Mouse (Mus musculus) spleen, postnatal 14 days (tissue): Measurements from ENCODE around the gene Wwc1.

Experiments
- DNase-seq, 2 experiments: peaks; one replicate each; pipeline ENCODE4 v3.0.0; 2021 to 2022; ENCODE audit warnings: low spot score in 2 of 2

Gene Wwc1

DNA sequence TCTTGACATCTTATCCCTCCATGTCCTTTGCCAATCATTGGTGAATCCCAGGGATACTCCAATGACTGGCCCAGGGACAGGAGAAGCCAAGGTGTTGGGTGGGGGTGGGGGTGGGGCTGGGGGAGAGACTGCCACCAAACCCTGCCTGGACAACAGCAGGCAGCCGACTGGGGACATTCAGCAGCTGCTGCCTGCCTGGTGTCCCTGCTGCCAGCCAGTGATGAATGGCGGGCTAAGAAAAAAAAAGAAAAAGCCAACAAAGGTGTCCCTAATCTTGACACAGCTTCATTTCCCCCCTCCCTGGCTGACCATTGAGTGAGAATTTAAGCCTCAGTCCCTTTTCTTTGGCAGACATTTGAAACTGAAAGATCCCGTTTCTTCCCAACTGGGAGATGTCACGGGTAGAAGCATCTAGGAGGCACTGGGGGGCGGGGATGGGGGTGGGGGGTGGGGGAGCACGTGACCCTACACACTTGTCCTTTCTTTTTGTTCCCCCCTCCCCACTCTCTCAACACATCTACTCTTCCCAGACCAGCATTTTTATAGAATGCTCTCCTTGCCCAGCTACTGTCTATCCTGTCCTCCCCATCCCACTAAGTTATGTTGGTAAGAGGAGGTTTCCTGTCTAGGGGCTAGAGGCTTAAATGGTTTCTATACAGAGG, 7.9 kb downstream of the Wwc1 start:
- no peak for DNase-seq

DNA sequence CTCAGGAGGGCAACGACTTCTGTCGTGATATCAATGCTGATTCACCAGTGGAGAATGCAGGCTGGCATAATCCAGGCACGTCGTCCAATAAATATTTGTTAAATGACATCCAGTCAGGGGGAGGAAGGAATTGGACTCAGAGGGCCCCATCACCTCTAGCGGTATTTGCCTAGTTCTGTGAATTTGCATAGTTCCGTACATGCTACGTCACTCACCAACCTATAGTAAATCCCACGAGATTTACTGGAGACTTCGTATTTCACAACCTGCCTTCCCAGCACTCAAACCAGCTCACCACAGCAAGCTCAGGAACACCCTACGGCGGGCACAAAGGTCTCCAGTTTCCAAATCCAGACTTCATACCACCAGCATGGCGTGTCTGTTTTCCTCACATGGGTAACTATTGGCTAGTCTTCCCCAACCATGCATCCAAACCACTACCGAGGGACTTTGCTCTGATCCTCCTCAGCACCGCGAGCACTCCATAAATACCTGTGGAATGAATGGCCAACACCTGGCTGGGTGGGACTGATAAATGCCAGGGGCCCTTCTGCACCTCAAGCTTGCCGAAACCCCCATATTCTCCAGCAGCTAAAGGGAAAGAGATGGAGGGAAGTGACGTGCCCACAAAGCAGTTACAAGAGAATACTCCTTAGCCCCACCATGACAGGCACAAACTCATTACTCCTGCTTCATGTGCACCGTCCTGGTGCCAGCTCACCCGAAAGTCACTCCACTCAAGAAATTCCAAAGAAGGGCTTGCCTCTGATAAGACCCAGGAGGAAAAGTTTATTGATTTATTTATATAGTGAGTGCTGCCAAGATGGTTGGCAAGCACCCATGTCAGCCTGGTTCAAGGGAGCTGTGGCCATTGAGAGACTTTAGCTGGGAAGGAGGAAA, 9.3 kb downstream of the Wwc1 start:
- no peak for DNase-seq

GRCm38 (mm10) chr11:35968291-35968690, 12.0 kb downstream of the Wwc1 start:
- no peak for DNase-seq

GRCm38 (mm10) chr11:35963981-35964549, 16.3 kb downstream of the Wwc1 start:
- no peak for DNase-seq

DNA sequence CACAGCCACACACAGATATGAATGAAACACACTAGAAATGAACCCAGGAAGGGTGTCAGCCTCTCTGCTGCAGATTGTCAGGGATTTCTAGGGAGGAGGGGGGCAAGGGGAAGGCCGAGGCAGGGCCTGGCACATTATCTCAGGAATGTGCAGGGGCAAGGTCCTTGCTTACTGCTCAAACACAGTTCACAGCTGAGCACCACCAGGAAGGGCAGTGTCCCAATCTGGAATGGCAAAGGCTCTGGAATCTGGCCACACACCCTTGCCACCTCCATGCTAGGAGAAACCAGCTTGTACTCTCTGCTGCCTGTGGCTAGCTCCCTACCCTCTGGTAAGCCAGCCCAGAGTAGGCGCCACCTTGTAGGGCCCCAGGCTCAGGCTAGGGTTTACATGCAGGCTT, 16.8 kb downstream of the Wwc1 start:
- DNase-seq: no peak

DNA sequence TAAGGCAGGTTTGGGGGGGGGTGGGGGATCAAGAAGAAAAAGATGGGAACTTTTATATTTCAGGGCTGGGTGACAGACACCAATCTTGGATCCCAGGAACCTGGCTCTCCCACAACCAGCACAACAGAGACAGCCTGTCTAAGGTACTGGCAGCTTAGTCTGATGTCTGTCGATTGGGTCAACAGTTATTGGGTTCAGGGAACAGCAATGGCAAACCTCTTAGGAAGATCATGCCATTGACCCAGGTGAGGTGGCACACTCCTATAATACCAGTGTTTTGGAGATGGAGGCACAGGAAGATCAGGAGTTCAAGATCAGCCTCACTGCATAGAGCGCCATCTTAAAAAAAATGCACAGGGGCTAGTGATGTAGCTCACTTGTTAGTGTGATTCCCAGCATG, 17.9 kb downstream of the Wwc1 start:
- DNase-seq: no peak

GRCm38 (mm10) chr11:35959270-35959669, 21.1 kb downstream of the Wwc1 start:
- DNase-seq: no peak

DNA sequence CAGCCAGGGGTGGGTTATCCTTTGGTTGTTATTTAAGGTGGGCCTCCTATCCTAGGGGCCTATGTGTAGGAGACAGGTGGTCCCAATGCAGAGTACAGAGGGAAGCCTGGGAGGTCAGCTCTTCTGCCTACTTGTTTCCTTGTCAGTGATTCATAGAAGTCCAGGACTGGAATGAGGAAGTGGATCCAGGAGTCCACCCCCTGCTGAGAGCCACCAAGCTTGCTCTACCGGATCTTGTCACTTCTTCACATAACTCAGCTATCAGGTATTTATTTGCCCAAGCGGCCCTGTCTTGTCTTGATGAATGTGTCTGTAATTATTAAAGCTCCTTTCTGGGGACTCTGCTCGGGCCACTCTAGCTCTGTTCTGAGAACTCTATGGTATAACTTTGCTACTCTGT, 24.8 kb downstream of the Wwc1 start:
- DNase-seq: no peak

- DNase-seq: no peak
Observed at GRCm38 (mm10) chr11:35953179-35953578, 27.1 kb downstream of the Wwc1 start.

DNA sequence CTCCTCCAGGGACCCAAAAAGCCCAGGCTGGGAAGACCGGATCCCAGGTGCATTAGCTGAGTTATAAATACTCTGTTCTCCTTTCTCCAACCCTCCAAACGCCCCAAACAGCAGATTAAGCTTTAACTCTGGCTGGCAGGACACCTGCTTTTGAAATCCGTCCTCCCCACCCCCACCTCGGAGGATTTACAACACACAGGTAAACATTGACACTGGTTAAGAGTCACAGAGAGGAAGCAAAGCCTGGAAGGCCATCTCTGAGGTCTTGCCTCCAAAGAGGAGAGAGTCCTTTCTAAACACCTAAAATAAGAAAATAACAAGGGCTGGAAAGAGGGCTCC, 28.6 kb downstream of the Wwc1 start:
- DNase-seq: no peak

DNA sequence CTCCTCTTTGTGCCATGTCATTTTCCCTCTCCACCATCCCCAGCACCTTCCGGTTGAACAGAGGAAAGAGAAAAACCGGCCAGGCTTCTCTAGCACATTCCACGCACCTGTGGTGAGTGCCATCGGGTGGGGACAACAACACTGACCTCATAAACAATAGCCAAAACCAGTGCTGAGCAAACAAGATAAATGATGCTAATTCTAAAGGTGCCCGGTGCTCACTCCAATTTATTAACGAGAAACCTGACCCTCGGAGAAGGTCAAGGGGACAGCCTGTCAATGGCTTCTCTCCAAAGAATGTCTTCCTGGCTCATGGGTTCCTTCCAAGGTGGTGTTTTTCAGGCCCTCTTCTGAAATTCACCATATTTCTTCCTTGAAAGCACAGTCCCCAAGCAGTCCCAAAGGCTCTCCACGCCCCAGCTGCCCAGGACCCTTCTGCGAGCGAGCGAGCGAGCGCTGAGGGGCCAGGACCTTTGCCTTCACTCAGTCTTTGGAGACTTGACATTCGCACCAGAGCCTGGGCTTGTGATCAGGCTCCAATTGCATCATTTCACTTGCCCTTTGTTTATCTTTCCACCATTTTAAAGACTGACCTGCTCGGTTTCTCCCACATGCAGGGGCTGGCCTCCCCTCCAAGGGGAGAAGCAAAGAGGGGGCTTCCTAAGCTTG, 29.1 kb downstream of the Wwc1 start:
- no peak for DNase-seq

- no peak for DNase-seq
Observed at GRCm38 (mm10) chr11:35950466-35950865, 29.9 kb downstream of the Wwc1 start.

- DNase-seq: no peak
Observed at GRCm38 (mm10) chr11:35950011-35950410, 30.3 kb downstream of the Wwc1 start.

DNA sequence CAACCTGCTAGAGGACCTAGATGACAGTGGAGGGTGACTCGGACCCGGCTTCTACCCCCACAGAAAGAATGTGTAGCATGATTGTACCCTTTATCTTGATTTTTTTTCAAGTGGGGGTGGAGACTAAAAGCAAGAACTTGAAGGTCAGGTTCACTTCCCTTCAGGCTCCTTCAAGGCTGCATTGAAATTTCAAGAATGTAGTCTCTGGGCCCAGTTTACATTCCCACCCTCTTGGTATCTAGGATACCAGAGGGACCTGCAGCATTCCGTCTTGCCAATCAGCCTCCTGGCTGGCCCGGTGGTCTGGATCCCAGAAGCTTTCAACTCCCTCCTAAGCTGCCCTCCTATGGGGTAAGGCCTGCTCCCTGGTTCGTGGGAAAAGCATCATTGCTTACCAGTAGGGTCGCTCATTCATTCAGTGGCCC, 31.9 kb downstream of the Wwc1 start:
- no peak for DNase-seq

GRCm38 (mm10) chr11:35947944-35948343, 32.4 kb downstream of the Wwc1 start:
- no peak for DNase-seq

DNA sequence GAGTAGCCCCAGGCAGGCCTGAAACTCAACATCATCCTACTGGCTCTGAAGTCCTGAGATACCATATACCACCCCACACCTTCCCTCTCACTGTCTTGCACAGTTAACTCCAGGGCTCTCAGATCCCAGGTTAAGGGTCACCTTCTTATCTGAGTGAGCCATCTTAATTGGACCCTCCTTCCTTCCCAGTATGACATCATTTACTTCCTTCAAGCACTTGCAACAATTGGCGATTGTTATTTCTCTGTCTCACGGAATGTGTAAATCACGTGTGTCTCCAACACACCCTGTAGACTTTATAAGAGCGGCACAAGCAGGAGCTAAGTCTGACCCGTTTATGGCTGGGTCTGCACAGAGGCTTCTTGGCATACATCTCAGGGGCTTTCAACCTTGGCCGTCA, 35.1 kb downstream of the Wwc1 start:
- DNase-seq: no peak

DNA sequence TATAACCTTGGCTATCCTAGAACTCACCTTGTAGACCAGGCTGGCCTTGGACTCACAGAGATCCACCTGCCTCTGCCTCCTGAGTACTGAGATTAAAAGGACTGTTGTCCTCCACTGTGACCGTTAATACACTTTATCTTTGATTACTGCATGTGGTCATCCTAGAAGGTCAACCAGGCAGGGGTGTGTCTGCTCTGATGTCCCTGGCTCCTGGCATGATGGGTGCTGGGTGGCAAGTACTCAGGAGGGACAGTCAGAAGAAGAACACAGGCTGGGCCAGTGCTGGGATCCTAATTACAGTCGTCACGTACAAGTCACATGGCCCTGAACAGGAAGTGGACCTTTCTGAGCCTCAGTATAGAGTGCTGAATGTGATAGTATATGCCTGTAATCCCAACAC, 38.7 kb downstream of the Wwc1 start:
- no peak for DNase-seq

DNA sequence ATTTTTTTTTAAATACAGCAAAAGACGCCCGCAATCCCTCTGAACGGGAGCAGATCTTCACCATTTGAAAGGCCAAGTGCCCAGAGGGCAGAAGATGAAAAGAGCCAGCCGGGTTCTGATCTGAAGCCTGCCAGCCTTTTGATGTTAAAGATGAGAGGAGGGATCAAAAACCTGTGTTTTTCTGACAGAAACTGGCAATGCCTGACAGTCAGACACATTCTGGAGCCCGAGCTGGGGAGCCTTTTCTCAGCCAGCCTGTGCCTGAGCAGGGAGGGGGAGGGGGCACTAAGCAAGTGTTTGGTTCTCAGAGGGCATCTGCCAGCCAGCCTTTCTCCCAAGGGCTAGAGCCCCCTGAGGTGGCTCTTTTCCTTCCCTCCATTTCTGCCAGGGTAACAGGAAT, 39.3 kb downstream of the Wwc1 start:
- no peak for DNase-seq

DNA sequence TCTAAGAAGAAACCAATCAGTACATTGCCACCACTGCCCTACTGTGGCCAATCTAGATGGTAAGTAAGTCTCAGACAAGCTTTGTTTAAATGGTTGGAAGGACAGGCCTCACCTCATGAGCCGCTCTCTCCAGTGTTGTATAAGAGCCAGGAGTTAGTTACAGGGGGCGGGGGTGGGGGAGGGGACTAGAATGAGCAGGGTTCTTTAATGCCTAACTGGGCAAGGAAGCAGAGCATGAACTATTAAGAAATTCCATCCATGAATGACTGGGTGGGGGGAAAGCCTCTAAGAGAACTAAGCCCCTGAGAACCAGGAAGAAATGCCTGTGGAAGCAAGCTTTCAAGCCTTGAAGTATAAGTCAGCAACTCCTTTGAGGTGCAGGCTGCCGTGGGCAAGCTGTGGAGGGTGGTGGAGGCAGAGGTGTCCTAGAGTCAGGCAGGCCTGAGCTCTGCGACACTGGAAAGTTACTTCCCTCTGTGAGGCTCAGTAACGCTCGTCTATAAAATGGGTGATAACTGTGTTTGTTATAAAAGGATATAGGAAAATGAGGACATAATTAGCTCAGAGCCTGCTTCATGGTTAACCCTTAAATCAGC, 41.4 kb downstream of the Wwc1 start:
- DNase-seq: no peak

- DNase-seq: no peak
Observed at GRCm38 (mm10) chr11:35935645-35936044, 44.7 kb downstream of the Wwc1 start.

GRCm38 (mm10) chr11:35935133-35935532, 45.2 kb downstream of the Wwc1 start:
- no peak for DNase-seq
